Mouse (Mus musculus): ENCODE results near the gene Cd79a.

- TF ChIP-seq GABPA (IDR thresholded peaks at IDR 0.05; ENCODE audit: insufficient replicate concordance, low read depth, low read length): no peak
- no peak for TF ChIP-seq MAX (IDR thresholded peaks at IDR 0.05; ENCODE audit: low read length)
- TF ChIP-seq SMC3 (IDR thresholded peaks at IDR 0.05; ENCODE audit: low read depth, low read length): no peak
- TF ChIP-seq JUN (IDR thresholded peaks at IDR 0.05; ENCODE audit: insufficient read depth, low read depth, low read length): no peak
- no peak for TF ChIP-seq TCF12 (IDR thresholded peaks at IDR 0.05; ENCODE audit: low read depth, low read length)
- no peak for TF ChIP-seq MEF2A (IDR thresholded peaks at IDR 0.05; ENCODE audit: borderline replicate concordance, low read depth, low read length)
- no peak for TF ChIP-seq CTCF (conservative IDR thresholded peaks at IDR 0.05 in 1 of 2, IDR thresholded peaks at IDR 0.05 in 1 of 2; ENCODE audit: low read depth in 2 of 2, low read length in 2 of 2)
- no peak for TF ChIP-seq PAX5 (IDR thresholded peaks at IDR 0.05; ENCODE audit: low read length)
- no peak for TF ChIP-seq MYC (IDR thresholded peaks at IDR 0.05; ENCODE audit: low read depth, low read length)
- 0 out of 2 replicates have a peak, but pooled peaks have one; percentile 13 for TF ChIP-seq POLR2A (IDR thresholded peaks at IDR 0.05; ENCODE audit: low read depth, low read length)
- TF ChIP-seq RCOR1 (conservative IDR thresholded peaks at IDR 0.05; ENCODE audit: low read depth, low read length): no peak
- no peak for TF ChIP-seq MXI1 (IDR thresholded peaks at IDR 0.05; ENCODE audit: low read depth, low read length)
- TF ChIP-seq JUND (conservative IDR thresholded peaks at IDR 0.05; ENCODE audit: low read depth, low read length): no peak
These were observed 10.9 kb upstream of the Cd79a start for GRCm38 (mm10) chr7:24886308-24886633.

Data from CH12.LX (cell line).